Mouse (Mus musculus) forebrain, embryonic 15.5 days (tissue): ENCODE results near the gene Ssr1. TPM values are rescaled to one million over a fixed set of nuclear protein-coding genes. Genes with fewer than 3 reads are reported as not detected.

ENCODE experiments used
- ATAC-seq: fragments of 200-750 bp; cut with Nextera tagmentation; replicated peaks from 2 replicates; pipeline ENCODE4 v1.8.0; 2017; ENCODE audit warnings: mild to moderate bottlenecking, moderate TSS enrichment, moderate library complexity
- H3K27ac ChIP-seq: fragments of 300-500 bp; sonication (generic); replicated peaks from 2 replicates; pipeline ENCODE4 v1.5.1; 2015; ENCODE audit warnings: mild to moderate bottlenecking, inconsistent platforms
- H3K27me3 ChIP-seq: fragments of 300-500 bp; sonication (generic); 2 replicates; pipeline ENCODE4 v1.6.1; 2015; ENCODE audit warnings: inconsistent platforms
- H3K36me3 ChIP-seq: fragments of 300-500 bp; sonication (generic); 2 replicates; pipeline ENCODE4 v1.6.1; 2015; ENCODE audit warnings: mild to moderate bottlenecking, inconsistent platforms
- H3K4me1 ChIP-seq: fragments of 300-500 bp; sonication (generic); 2 replicates; pipeline ENCODE4 v1.6.1; 2015; ENCODE audit warnings: inconsistent platforms
- H3K4me2 ChIP-seq: fragments of 300-500 bp; sonication (generic); replicated peaks from 2 replicates; pipeline ENCODE4 v1.6.1; 2015; ENCODE audit warnings: mild to moderate bottlenecking, inconsistent platforms
- H3K4me3 ChIP-seq: fragments of 300-500 bp; sonication (generic); 2 replicates; pipeline ENCODE4 v1.5.1; 2015; ENCODE audit warnings: mild to moderate bottlenecking, inconsistent platforms
- H3K9ac ChIP-seq: fragments of 300-500 bp; sonication (generic); replicated peaks from 2 replicates; pipeline ENCODE4 v1.6.1; 2015; ENCODE audit warnings: mild to moderate bottlenecking, inconsistent platforms
- H3K9me3 ChIP-seq: fragments of 300-500 bp; sonication (generic); 2 replicates; pipeline ENCODE4 v1.6.1; 2016; ENCODE audit warnings: inconsistent platforms
- WGBS: fragments of 180-500 bp; shearing (Covaris S2); methylation state at CpG from one replicate; pipeline ENCODE4 v1.1.7; 2015; ENCODE audit warnings: mixed read lengths; 5-methylcytosine and 5-hydroxymethylcytosine counted together
- polyA plus RNA-seq: library from polyadenylated mRNA; unstranded; fragments of >200 nt; fragmentation: Nextera tagmentation; extraction: Ambion mirVana; gene quantifications from 2 replicates; pipeline ENCODE4 v1.2.1, GENCODE M21; 2015

Ssr1 gene
- polyA plus RNA-seq: 62.9 and 72.0 TPM in 2 replicates

GRCm38 (mm10) chr13:37993704-37994404, at the start of gene Ssr1:
TSS of gene Ssr1 (minus strand) at chr13:37994217.
- peak within 1 kb of the TSS; percentile 89 for H3K27ac ChIP-seq
- WGBS: under 1% methylated on average over 87 of the region's 89 CpGs
- no peaks in the 10 kb centered on the region for H3K9me3 ChIP-seq
- H3K27me3 ChIP-seq: no peaks in the 10 kb centered on the region
- H3K4me1 ChIP-seq: peaks cover 12% of the 10 kb centered on the region
- H3K4me3 ChIP-seq: peak within 1 kb of the TSS; percentile 69
- peak within 1 kb of the TSS; percentile 52 for H3K4me2 ChIP-seq
- peaks cover 22% of the 10 kb centered on the region for H3K36me3 ChIP-seq
- ATAC-seq: peak; percentile 99
- H3K9ac ChIP-seq: peak within 1 kb of the TSS; percentile 84

GRCm38 (mm10) chr13:38037811-38038210, 43.8 kb upstream of the Ssr1 start:
- Histone ChIP-seq H3K9ac (peak overlapping the region; percentile 88), H3K9me3 (no peaks in the 10 kb centered on the region), H3K4me3 (peak overlapping the region; percentile 94), H3K27me3 (no peaks in the 10 kb centered on the region), H3K27ac (no peak overlapping the region), H3K4me1 (peaks cover 20% of the 10 kb centered on the region), H3K36me3 (peaks cover 27% of the 10 kb centered on the region), H3K4me2 (peak overlapping the region; percentile 75)
- WGBS: 56% methylated on average over 12 of the region's 12 CpGs
- no peak for ATAC-seq

- Histone ChIP-seq H3K4me3 (peak within 1 kb of the TSS; percentile 94), H3K9me3 (no peaks in the 10 kb centered on the region), H3K9ac (peak within 1 kb of the TSS; percentile 88), H3K4me2 (peak within 1 kb of the TSS; percentile 75), H3K36me3 (peaks cover 21% of the 10 kb centered on the region), H3K27ac (peak within 1 kb of the TSS; percentile 85), H3K27me3 (no peaks in the 10 kb centered on the region), H3K4me1 (peaks cover 20% of the 10 kb centered on the region)
- peak; percentile 98 for ATAC-seq
- WGBS: under 1% methylated on average over 47 of the region's 47 CpGs
Observed at GRCm38 (mm10) chr13:38037044-38037687, 43.1 kb upstream of the Ssr1 start, which contains the start of gene Cage1. TSS of gene Cage1 (minus strand) at chr13:38037069.

DNA sequence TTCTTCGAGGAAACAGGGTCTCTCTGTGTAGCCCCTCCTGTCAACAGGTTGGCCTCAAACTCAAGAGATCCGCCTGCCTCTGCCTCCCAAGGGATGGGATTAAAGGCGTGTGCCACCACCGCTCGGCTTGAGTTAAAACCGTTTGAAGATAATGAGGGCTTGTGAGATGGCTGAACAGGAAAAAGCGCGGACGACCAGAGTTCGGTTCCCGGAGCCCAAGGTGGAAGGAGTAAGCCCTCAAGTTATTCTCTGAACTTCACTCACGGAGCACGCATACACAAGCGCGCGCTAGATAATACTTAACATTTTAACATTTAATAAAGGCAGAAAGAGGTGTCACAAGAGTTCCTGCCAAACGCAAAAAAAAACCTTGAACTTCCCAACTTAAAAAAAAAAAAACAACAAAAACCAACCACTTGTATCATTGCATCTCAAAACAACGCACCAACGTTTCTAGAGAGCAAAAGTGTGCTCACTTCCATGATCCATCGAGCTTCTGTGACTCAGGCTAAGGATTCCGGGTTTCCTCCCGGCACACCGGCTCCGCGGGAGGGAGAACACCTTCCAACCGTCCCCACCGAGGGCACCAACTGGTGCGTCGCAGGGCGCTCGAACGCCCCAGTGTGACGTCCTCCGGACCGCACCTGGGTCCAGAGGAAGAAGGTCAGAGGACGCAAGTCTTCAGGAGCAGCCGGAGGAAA, 42.5 kb upstream of the Ssr1 start, which contains the start of gene Riok1:
Gene Riok1, plus strand, starts transcription at position 653 of the 701 bp plus-strand sequence.
- peak within 1 kb of the TSS; percentile 94 for H3K4me3 ChIP-seq
- WGBS: 11% methylated on average over 37 of the region's 37 CpGs
- H3K27me3 ChIP-seq: no peaks in the 10 kb centered on the region
- peak within 1 kb of the TSS; percentile 88 for H3K9ac ChIP-seq
- peak within 1 kb of the TSS; percentile 75 for H3K4me2 ChIP-seq
- ATAC-seq: no peak; the same call in 1 of the 2 replicates
- peaks cover 20% of the 10 kb centered on the region for H3K4me1 ChIP-seq
- H3K27ac ChIP-seq: peak within 1 kb of the TSS; percentile 85
- H3K9me3 ChIP-seq: no peaks in the 10 kb centered on the region
- peaks cover 14% of the 10 kb centered on the region for H3K36me3 ChIP-seq

DNA sequence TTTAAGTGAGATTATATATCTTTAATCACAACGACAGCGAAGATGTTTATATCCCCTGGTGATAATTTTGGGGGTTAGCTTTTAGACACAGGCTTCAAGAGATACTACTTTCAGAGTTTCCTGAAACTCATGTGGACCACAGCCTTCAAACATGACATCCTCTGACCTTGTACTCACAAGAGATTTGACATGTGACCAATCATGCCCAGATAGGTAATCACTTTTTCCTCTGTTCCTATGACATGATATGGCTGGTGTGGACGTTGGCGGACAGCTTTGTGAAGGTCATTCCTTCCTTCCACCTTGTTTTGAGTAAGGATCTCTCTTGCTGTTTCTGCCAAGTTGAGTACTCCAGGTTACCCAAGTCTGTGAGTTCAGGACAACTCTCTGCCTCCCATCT, 34.4 kb upstream of the Ssr1 start:
- Histone ChIP-seq H3K36me3 (no peaks in the 10 kb centered on the region), H3K27me3 (no peaks in the 10 kb centered on the region), H3K27ac (no peak overlapping the region), H3K4me2 (no peak overlapping the region), H3K4me1 (no peaks in the 10 kb centered on the region), H3K9me3 (no peaks in the 10 kb centered on the region), H3K4me3 (no peak overlapping the region), H3K9ac (no peak overlapping the region)
- no peak for ATAC-seq
- WGBS: 88% methylated on average over 4 of the region's 4 CpGs

- no peak overlapping the region for H3K27ac ChIP-seq
- no peak overlapping the region for H3K9ac ChIP-seq
- H3K27me3 ChIP-seq: no peaks in the 10 kb centered on the region
- no peaks in the 10 kb centered on the region for H3K36me3 ChIP-seq
- H3K9me3 ChIP-seq: no peaks in the 10 kb centered on the region
- H3K4me3 ChIP-seq: no peak overlapping the region
- ATAC-seq: no peak
- WGBS: 61% methylated on average over 6 of the region's 6 CpGs
- no peak overlapping the region for H3K4me2 ChIP-seq
- H3K4me1 ChIP-seq: no peaks in the 10 kb centered on the region
Observed at GRCm38 (mm10) chr13:38027618-38028248, 33.7 kb upstream of the Ssr1 start.

GRCm38 (mm10) chr13:38025874-38026273, 31.9 kb upstream of the Ssr1 start:
- Histone ChIP-seq H3K4me1 (no peaks in the 10 kb centered on the region), H3K4me3 (no peak overlapping the region), H3K9ac (no peak overlapping the region), H3K36me3 (no peaks in the 10 kb centered on the region), H3K27me3 (no peaks in the 10 kb centered on the region), H3K9me3 (no peaks in the 10 kb centered on the region), H3K4me2 (no peak overlapping the region), H3K27ac (no peak overlapping the region)
- WGBS: 39% methylated on average over 4 of the region's 4 CpGs
- ATAC-seq: no peak

GRCm38 (mm10) chr13:38018791-38019190, 24.8 kb upstream of the Ssr1 start:
- no peaks in the 10 kb centered on the region for H3K4me1 ChIP-seq
- no peak overlapping the region for H3K4me2 ChIP-seq
- H3K36me3 ChIP-seq: no peaks in the 10 kb centered on the region
- H3K4me3 ChIP-seq: no peak overlapping the region
- no peaks in the 10 kb centered on the region for H3K27me3 ChIP-seq
- whole genome bisulfite sequencing: 74% methylated on average over 3 of the region's 3 CpGs
- H3K9me3 ChIP-seq: no peaks in the 10 kb centered on the region
- no peak overlapping the region for H3K9ac ChIP-seq
- no peak overlapping the region for H3K27ac ChIP-seq
- no peak for ATAC-seq

DNA sequence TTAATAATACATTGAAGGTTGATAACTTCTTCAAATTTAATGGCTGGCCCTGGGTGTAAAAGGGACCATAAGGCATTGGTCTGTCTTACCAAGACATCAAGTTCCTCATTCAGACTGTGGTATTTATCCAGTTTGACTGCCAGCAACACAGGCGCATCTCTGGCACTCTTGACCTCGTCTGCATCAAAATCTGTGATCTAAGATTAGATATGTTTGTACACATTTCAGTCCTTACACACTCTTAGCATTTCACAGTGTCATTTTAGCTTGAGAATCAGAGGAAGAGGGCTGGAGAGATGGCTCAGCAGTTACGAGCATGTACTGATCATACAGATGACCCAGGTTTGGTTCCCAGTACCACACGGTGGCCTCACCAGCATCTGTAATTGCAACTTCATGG, 21.6 kb upstream of the Ssr1 start:
- no peak overlapping the region for H3K27ac ChIP-seq
- H3K4me1 ChIP-seq: no peaks in the 10 kb centered on the region
- H3K4me3 ChIP-seq: no peak overlapping the region
- H3K27me3 ChIP-seq: no peaks in the 10 kb centered on the region
- no peak overlapping the region for H3K4me2 ChIP-seq
- no peak for ATAC-seq
- H3K9ac ChIP-seq: no peak overlapping the region
- WGBS: 93% methylated on average over 4 of the region's 4 CpGs
- H3K9me3 ChIP-seq: no peaks in the 10 kb centered on the region
- H3K36me3 ChIP-seq: no peaks in the 10 kb centered on the region

- Histone ChIP-seq H3K36me3 (no peaks in the 10 kb centered on the region), H3K27ac (no peak overlapping the region), H3K4me2 (no peak overlapping the region), H3K27me3 (no peaks in the 10 kb centered on the region), H3K9ac (no peak overlapping the region), H3K4me1 (no peaks in the 10 kb centered on the region), H3K9me3 (no peaks in the 10 kb centered on the region), H3K4me3 (no peak overlapping the region)
- ATAC-seq: no peak
- 82% methylated on average over 5 of the region's 5 CpGs for WGBS
Observed at GRCm38 (mm10) chr13:38012436-38012835, 18.4 kb upstream of the Ssr1 start.

- no peak overlapping the region for H3K4me2 ChIP-seq
- H3K27ac ChIP-seq: no peak overlapping the region
- no peaks in the 10 kb centered on the region for H3K4me1 ChIP-seq
- no peak overlapping the region for H3K4me3 ChIP-seq
- no peaks in the 10 kb centered on the region for H3K36me3 ChIP-seq
- no peaks in the 10 kb centered on the region for H3K27me3 ChIP-seq
- H3K9me3 ChIP-seq: no peaks in the 10 kb centered on the region
- ATAC-seq: no peak
- WGBS: 83% methylated on average over 5 of the region's 5 CpGs
- no peak overlapping the region for H3K9ac ChIP-seq
Observed at GRCm38 (mm10) chr13:38010444-38010910, 16.5 kb upstream of the Ssr1 start.
